Mouse (Mus musculus) B cell, adult 2 months (primary cell): ENCODE measurements around the gene Rasal3.

Experiments
- DNase-seq, 2 experiments: peaks; one replicate each; pipeline ENCODE4 v3.0.0; 2022

Rasal3 gene

GRCm38 (mm10) chr17:32388370-32389100 is 14.8 kb downstream of the Rasal3 start:
- DNase-seq: peak; percentile 56 to 59

GRCm38 (mm10) chr17:32387986-32388369 is 15.4 kb downstream of the Rasal3 start:
- no peak for DNase-seq

GRCm38 (mm10) chr17:32386659-32387432 is 16.5 kb downstream of the Rasal3 start:
- DNase-seq: peak; percentile 65 to 66

GRCm38 (mm10) chr17:32383661-32384060 is 19.7 kb downstream of the Rasal3 start:
- no peak for DNase-seq

- no peak for DNase-seq
Observed at GRCm38 (mm10) chr17:32382576-32382975, 20.8 kb downstream of the Rasal3 start.

GRCm38 (mm10) chr17:32378786-32379185 is 24.6 kb downstream of the Rasal3 start:
- DNase-seq: no peak

- no peak for DNase-seq
Observed at GRCm38 (mm10) chr17:32377137-32377536, 26.2 kb downstream of the Rasal3 start.

GRCm38 (mm10) chr17:32376475-32376874 is 26.9 kb downstream of the Rasal3 start:
- DNase-seq: no peak

- DNase-seq: no peak
Observed at GRCm38 (mm10) chr17:32368991-32369578, 34.3 kb downstream of the Rasal3 start.

GRCm38 (mm10) chr17:32367706-32368105 is 35.7 kb downstream of the Rasal3 start:
- DNase-seq: no peak

- DNase-seq: no peak
Observed at GRCm38 (mm10) chr17:32365296-32365695, 38.1 kb downstream of the Rasal3 start.

GRCm38 (mm10) chr17:32364850-32365249 is 38.5 kb downstream of the Rasal3 start:
- DNase-seq: no peak

GRCm38 (mm10) chr17:32364331-32364730 is 39.1 kb downstream of the Rasal3 start:
- DNase-seq: peak; percentile 84 to 85

GRCm38 (mm10) chr17:32363821-32364301 is 39.5 kb downstream of the Rasal3 start:
- DNase-seq: peak; percentile 12 to 22

- no peak for DNase-seq
Observed at GRCm38 (mm10) chr17:32362686-32363085, 40.7 kb downstream of the Rasal3 start.

GRCm38 (mm10) chr17:32359928-32360327 is 43.5 kb downstream of the Rasal3 start:
- DNase-seq: no peak

- DNase-seq: no peak
Observed at GRCm38 (mm10) chr17:32358943-32359340, 44.4 kb downstream of the Rasal3 start.

GRCm38 (mm10) chr17:32358192-32358942 is 45.0 kb downstream of the Rasal3 start:
- DNase-seq: no peak

- DNase-seq: no peak
Observed at GRCm38 (mm10) chr17:32356766-32357760, 46.3 kb downstream of the Rasal3 start.

- DNase-seq: no peak
Observed at GRCm38 (mm10) chr17:32356281-32356680, 47.1 kb downstream of the Rasal3 start.

GRCm38 (mm10) chr17:32355031-32355430 is 48.4 kb downstream of the Rasal3 start:
- no peak for DNase-seq

GRCm38 (mm10) chr17:32354211-32354610 is 49.2 kb downstream of the Rasal3 start:
- DNase-seq: no peak
